Mouse (Mus musculus): Measurements from ENCODE around the gene Lhcgr. TPM values are rescaled to one million over a fixed set of nuclear protein-coding genes. Genes with fewer than 3 reads are reported as not detected.

Gene Lhcgr
- not detected for polyA plus RNA-seq (2014; fragmentation: Illumina TruSeq; extraction: RNeasy Lipid Tissue Mini Kit (QIAGEN cat#74804); ENCODE audit: low read depth, low replicate concordance)

GRCm38 (mm10) chr17:88791440-88792152 lies at the start of gene Lhcgr:
Gene Lhcgr, minus strand, starts transcription at chr17:88791990.

GRCm38 (mm10) chr17:88668452-88668851 lies 123.3 kb downstream of the Lhcgr start, which contains the start of gene Gtf2a1l:
Gene Gtf2a1l, plus strand, starts transcription at chr17:88668660.

Other genes with a start within 250 kb of the Lhcgr start
- gene Ston1, start 194.3 kb downstream of the Lhcgr start, polyA plus RNA-seq (2014; fragmentation: Illumina TruSeq; extraction: RNeasy Lipid Tissue Mini Kit (QIAGEN cat#74804); ENCODE audit: low read depth, low replicate concordance) = 11.1 TPM
- gene Gtf2a1l, start 123.3 kb downstream of the Lhcgr start, polyA plus RNA-seq (2014; fragmentation: Illumina TruSeq; extraction: RNeasy Lipid Tissue Mini Kit (QIAGEN cat#74804); ENCODE audit: low read depth, low replicate concordance) = not detected

Data from heart, adult 10 weeks (tissue).